Mouse (Mus musculus) lung, postnatal 10 days (tissue): ENCODE measurements around the gene 4930402H24Rik.

Source experiments
- DNase-seq: peaks from one replicate; pipeline ENCODE4 v3.0.0; 2021

Gene 4930402H24Rik

DNA sequence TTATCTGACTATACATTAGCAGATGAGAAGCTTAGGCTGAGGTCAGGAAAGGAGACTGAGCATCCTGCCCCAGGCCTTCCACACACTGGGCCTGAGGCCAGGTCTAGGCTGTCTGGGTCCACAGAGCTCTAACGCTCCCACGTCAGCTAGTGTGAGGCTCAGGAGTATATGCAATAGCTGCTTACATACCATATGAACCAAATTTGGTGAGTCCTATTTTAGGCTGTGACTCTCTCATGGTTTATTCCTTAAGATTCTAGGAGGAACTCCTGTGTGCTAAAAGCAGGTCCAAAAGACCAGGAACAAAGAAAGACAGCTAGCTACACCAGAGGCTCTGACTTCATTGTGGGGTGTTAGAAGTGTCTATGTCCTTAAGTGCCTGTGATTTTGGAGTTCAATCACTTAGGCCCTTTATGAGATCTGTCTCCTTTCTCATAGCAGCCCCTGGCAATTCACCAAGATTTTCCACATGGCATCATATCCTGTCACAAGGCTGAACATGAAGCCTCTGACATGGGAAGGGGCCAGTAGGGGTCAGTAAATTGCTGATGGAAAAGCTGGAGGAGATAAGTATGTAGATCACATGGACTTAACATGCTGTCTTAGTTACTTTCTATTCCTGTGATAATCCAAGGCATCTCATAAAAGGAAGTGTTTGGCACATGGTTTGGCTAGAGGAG lies 177.2 kb downstream of the 4930402H24Rik start:
- DNase-seq, result peak; percentile 22

DNA sequence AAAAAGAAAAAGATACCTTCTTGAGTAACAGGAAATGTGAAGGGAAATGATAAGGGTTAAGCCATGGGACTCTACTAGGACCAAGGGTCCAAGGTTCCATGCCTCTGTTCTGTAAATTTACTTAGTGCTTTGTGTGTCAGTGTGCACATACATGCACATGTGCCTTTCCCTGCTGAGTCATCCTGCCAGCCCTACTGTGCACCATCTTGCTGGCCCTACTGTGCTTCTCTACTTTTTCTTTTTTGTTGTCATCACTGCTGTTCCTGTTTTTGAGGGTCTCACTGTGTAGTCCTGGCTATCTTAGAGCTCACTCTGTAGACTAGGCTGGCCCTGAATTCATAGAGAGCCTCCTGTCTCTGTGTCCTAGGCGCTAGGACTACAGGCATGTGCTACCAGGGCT lies 178.5 kb downstream of the 4930402H24Rik start:
- DNase-seq, result no peak

DNA sequence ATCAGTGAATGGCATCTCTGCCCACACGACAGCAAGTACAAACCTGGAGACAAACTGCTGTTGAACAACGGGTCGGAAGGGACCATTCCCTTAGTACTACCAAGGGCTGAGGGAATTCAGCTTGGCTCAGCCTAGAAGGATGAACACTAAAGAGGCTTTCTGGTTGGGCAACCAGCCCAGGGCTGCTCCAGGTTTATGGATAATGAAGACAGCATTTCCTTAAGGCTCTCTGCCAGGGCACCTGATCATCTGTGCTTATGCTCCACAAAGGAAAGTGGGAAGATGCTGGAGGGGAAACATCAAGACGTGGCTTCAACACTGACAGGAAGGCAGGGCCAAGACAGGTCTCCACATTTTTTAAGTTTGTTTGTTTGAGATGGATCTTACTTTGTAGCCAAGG lies 181.8 kb downstream of the 4930402H24Rik start:
- no peak for DNase-seq

DNA sequence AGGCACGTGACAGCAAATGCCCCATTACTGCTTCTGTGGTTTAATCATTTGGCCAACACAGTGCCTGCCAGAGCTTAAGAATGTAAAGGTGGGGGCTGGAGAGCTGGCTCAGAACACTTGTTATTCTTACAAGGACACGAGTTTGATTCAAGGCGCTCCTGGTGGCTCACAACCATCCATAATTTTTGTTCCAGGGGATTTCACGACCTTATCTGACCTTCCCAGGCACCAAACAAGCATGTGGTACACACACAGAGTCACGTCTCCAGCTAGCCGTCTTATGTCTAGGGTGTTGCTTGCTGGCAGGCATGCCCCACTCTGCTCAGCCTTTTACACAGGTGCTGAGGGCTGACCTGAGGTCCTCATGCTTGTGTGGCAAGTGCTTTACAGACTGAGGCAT lies 188.3 kb downstream of the 4930402H24Rik start:
- DNase-seq, result no peak

DNA sequence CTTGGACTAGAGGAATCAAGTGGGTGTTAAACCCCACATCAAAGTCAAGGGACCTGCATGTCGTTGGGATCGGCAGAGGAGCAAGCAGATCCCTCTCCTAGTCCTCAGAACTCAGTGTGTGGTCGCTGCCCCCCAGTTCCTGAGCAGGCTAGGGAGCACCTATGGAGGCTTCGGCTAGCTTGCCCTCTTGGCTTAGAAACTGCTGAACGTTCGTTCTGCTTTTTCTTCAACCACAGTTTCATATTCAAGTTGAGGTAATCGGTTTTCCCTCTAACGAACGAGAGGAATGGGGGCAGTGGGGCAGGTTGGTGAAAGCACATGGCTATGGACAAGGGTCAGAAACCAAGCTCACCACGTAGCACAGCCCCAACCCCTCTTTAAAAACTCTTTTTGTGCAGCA lies 199.1 kb downstream of the 4930402H24Rik start:
- DNase-seq, result no peak

DNA sequence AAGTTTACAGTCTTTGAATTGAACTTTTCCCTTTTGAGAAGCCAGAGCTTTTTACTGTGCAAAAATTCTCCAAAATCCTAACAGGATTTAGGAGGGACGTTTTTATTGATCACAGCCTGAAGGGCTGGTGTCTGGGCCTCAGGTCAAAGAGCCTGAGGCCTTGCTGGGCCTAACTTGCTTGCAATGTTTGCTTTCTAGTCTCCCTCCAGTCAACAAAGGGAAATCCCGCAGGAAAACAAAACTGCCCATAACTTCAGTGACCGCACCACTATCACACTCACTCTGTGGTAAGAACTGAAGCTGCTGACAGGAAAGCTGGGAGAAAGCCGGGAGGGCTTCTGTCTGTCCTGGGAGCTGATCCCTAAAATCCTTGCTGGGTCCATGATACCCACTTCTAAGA lies 199.6 kb downstream of the 4930402H24Rik start:
- no peak for DNase-seq

DNA sequence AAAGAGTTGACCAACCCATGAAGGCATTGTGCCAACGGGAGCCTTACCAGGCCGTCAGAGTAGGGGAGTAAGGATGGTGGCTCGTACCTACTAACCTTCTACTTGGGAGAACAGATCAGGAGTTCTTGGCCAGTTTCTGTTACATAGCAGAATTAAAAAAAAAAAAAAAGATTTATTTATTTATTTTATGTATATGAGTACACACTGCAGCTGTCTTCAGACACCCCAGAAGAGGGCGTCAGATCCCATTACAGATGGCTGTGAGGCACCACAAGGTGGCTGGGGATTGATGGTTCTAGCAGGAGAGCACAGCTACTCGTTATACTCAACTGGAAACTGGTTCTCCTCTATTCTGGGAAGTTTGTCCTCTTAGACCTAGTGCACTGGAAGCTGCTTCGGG lies 201.0 kb downstream of the 4930402H24Rik start:
- DNase-seq, result no peak

DNA sequence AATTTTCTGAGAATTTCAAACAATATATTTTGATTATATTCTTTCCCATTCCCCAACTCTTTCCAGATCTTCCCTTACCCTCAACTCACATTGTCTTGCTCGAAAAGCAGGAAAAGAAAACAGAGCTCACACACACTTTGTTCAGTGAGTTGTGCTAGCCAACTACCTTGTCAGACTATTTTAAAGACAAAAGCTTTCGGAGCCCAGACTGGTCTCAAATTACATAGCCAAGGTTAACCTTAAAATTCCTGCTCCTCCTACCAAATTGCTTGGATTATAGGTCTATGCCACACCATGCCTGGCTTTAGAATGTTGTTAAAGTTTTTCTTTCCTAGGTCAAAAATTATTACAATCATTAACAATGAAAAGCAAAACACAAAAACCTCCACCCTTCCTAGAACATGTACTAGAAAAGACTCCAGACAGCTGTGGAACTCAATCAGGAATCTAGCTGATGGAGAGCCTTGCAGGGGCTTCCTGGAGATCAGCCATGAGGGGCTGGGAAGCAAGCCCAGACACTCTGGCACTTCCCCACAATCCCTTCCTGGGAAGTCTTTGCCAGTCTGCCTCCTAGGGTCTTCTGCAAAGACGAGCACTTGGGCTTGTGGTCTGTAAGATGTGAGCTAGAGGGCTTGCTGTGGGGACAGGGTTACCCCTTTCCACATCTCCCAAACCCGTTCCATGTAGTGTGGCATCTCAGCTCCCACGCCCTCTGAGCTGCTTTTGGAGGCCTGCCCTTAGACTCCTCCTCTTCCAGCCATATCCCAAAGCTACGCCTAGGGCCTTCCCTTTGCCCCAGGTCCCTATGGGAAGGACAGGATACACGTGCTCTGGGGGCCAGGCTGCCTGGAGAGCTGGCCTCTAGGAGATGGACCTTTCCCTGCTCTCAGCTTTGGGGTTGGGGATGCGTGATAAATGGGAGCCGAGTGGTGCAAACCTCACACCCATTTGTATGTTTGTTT lies 201.9 kb downstream of the 4930402H24Rik start:
- peak; percentile 18 for DNase-seq

DNA sequence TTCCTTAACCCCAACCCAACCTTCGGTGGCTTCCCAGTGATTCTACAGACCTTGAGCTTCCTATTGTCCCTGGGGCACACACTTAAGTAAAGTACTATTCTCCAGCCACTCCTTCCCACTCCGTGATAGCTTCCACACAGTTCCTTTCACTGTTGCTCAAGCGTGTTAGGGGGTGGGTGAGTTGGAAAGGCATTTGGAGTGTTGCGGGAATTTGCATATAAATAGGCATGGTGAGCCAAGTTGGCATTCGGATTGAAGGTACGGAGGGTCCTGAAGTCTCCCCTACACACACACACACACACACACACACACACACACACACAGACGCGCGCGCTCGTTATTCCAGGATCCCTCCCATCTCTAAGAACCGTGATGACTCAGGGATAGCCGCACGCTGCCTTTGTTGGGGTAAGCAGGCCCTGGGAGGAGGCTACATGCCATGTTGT lies 208.4 kb downstream of the 4930402H24Rik start:
- DNase-seq, result no peak

DNA sequence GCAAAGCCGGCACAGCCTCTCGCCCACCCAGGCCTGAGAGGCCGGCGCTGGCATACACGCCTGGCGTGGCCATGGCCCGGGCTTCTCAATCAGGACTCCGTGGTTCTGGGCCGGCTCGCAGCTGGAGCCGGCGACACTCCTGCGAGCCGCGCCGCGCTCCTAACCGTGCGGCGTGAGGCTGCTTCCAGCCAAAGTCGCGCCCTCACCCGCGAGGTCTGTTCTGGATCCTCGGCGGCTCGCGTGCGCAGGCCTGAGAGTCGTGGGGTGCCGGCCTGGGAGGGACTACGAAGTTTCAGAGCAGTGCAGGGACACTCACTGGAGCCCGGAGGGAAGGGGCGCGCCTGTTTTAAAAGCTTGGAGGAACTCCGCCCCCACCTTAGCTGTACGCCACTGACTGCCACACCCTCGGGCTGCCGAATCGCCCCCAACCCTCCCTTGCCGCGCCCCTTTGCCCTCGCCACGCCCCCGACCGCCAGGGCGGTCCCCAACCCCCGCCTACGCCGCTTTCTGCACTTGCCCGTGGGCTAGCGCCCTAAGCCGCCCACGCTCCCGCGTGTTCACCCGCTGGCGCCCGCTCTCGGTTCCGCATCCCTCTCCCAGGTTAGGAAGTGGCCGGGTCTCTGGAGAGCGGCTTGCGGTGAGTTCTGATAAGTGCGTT lies 208.9 kb downstream of the 4930402H24Rik start, which contains the start of gene Slc4a11:
Gene Slc4a11 (minus strand): TSS at position 367 of the 658 bp plus-strand sequence.
- DNase-seq, result peak; percentile 78

DNA sequence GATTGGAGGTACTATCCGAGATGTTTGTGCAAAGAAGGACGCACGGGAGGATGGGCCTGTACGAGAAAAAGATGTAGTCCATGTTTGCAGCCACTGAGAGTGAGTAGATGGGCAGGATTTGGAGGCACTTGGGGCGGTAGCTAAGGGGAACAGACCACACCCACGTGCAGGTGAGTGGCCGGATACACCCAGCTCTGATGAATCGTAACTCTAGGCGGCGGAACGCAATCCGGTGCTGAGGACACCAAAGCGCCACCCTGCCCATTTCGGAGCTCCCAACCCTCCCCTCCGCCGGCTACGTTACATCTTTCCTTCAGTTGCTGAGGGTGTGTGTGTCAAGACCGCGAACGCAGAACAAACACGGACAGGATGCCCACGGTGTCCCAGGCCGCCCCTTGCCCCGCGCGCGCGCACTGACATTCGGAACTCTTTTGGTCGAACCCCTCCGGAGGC lies 209.5 kb downstream of the 4930402H24Rik start:
- peak; percentile 24 for DNase-seq

DNA sequence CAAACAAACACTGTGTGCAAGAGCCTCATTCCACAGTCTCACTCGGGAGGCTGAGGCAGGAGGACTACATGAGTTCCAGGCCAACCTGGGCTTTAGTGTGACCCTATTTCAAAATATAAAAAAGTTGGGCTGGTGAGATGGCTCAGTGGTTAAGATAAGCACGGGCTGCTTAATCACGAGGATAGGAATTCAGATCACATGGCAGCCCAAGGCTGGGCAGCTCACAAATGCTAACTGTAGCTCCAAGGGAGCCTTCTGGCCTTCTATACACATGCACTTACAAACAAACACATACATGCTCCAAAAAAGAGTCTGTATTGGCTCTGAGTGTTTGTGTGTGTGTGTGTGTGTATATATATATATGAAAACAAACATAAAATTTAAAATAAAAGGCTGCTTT lies 212.6 kb downstream of the 4930402H24Rik start:
- DNase-seq, result no peak

DNA sequence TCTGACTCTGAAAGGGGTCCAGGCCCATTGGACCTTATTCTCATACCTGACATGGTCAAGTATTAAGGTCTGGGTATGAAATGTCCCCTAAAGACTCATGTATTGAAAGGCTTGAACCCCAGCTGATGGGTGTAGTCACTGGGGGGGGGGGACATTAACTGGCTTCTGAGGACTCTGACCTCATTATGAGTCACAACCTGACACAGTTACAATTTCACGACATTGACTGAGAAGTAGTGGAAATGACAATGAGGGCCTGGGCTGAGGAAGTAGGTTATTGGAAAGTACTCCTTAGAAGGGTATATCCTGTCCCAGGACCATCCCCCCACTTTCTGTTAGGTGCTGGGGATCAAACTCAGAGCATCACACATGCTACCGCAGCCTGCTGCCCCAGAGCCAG lies 217.2 kb downstream of the 4930402H24Rik start:
- DNase-seq, result no peak

DNA sequence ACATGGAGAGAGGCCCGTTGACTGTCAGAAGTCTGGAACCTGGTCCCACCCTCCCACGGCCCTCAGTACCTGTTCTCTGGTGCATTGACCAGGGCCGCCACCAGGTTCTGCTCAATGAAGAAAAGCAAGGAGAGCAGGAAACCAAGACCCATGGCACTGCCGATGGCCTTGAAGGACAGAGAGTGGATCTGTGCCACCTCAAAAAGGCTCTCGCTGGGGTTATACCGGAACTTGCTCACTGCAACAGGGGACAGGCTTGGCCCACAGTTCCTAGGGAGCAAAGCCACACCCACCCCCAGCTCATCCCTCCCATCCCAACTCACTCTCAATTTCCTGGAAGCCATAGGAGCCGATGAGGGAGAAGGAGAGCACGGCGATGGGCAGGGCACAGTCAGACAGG lies 220.8 kb downstream of the 4930402H24Rik start:
- DNase-seq, result no peak

DNA sequence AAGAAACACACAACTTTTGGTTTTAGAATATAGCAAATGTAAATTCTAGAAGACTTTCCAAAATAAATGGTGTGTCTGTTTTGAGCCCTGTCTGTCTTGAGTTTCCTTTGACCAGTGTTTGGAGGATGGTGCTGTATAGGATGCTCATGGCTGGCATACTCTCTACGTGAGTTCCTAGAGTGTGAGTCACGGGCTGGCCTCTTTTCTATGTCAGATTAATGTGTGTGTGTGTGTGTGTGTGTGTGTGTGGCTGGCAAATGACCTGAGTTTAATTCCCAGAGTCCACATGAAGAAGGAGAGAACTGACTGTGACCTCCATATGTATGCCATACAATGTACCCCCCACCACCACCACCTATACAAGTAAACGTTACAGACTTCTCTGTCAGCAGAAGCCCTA lies 224.7 kb downstream of the 4930402H24Rik start:
- no peak for DNase-seq

DNA sequence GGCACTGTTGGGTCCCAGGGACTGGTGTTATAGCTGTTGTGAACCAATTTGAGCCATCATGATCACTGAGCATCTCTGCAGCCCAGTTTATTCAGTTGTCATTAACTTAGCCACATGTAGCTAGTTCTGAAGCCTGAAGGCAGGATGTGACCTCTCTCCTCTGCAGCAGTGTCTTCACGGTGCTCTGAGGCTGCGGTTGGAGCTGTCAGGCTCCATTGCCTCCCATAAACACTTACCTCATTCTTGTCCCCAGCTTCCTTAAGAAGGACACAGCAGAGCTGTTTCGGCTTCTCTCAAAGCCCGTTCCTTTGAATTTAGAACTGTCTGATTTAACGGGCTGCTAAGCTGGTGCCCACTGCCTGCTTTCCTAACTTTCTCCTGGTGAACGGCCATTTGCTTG lies 226.3 kb downstream of the 4930402H24Rik start:
- DNase-seq, result no peak

DNA sequence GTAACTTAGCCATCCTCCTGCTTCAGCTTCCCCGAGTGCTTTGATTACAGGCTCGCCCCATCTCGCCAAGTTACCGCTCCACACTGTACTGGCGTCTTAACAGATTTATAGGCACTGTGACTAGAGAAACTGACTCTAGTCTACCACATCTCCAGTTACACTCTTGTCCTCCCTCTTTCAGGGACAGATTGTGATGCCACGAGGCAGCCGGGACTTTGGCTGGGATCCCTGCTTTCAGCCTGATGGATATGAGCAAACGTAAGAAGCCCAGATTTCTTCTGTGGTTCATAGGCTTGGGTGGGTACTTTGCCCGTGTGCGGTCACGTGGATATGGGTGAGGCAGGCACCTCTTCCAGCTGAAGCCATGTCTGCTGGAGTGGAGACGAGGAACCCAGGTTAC lies 227.1 kb downstream of the 4930402H24Rik start:
- DNase-seq, result no peak

DNA sequence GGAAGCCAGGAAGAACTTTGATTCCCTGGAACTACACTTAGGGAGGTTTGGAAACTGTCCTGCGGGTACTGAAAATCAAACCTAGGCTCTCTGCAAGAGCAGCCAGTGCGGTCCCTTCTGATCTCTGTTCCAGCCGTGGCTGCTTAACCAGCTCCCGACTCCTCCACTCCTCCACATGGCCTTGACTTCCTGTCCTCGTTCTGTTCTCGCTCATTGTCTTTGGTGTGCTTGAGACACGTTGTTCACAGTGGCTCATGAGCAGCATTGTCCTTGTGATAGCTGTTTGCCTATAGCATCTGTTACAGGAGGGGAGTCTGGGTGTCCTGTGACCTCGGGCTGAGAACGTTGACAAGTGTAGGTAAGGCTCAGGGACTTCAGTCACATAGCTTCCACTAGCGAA lies 229.0 kb downstream of the 4930402H24Rik start:
- DNase-seq, result no peak

DNA sequence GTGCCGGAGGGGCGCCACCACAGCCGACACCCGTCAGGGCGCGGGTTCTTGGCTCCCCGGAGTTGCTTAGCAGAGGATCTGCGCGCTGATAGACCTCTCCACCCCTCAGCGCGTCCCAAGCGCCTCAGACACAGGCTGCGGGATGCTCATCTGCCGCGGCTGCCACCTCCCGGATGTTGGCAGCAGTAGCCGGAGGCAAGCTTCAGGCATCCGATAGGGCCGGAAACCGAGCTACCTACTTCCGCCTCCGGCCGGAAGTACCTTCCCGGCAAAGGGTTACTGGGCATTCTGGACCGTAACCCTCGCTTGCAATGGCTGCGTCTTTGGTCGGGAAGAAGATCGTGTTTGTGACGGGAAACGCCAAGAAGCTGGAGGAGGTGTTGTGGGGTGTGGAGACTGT lies 238.6 kb downstream of the 4930402H24Rik start, which contains the start of gene Itpa:
Gene Itpa (plus strand): TSS at position 52 of the 400 bp plus-strand sequence.
- peak; percentile 92 for DNase-seq

DNA sequence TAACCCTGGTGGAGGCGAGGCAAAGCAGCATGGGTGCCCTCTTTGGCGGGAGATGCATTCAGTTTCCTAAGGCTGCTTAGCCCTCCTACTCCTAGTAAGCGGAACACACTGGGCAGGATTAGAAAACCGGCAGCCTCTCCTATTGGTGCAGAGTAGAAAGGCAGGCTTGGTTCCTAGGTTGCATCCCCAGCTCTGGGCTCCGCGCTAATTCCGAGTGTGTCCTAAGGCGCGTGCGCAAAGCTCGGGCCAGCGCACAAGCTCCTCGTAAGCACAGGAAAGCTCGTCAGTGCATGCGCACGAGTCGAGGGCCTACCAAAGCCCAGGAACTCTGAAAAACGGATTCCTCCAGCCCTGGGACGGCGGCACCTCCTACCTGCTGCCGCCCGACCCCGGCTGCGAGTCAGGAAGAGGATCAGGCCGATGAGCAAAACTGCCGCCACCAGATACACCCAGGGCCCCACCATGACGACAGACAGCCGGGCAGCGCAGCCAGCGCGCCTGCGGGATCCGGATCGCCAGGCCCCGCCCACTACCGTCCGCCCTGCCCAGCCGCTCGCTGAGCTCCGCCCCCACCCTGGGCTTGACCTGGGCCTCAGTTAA lies 242.0 kb downstream of the 4930402H24Rik start, which contains the start of gene Ddrgk1:
Gene Ddrgk1 (minus strand): TSS at position 558 of the 600 bp plus-strand sequence.
- DNase-seq, result peak; percentile 94

DNA sequence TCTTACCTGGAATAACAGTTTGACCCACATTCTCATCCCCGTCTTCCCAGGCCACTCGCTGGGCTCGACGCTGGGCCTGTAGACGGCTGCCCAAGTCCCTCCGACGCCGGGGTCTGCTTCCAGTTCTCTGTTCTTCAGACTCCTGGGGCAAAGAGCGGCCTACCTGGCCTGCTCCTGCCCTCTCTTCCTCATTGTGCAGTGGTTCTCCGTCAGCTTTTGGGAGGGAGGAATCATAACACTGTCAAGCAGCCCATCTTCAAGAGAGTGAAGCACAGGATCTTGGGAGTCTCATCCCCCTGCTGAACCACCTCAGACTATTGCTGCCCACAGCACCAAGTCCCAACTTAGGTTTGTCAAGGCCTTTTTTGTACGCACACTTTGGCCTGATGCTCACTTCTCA lies 242.9 kb downstream of the 4930402H24Rik start:
- DNase-seq, result no peak

DNA sequence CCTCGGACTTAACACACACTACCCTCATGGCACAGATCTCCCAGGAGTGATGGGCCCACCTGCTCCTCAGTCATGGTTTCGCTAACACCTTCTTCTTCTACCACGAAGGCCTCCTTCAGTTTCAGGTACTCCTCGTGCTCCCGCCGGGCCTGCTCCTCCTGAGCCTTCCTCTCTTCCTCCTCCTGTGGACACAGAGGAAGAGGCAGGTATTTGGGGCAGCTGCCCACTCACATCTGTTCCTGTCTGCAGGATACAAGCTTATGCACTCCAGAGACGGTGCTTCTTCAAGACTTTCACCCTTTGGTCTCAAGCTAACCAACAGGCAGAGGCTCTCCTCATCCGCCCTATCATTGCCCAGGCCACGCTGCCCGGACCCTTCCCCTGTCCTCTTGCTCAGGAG lies 247.7 kb downstream of the 4930402H24Rik start:
- no peak for DNase-seq

DNA sequence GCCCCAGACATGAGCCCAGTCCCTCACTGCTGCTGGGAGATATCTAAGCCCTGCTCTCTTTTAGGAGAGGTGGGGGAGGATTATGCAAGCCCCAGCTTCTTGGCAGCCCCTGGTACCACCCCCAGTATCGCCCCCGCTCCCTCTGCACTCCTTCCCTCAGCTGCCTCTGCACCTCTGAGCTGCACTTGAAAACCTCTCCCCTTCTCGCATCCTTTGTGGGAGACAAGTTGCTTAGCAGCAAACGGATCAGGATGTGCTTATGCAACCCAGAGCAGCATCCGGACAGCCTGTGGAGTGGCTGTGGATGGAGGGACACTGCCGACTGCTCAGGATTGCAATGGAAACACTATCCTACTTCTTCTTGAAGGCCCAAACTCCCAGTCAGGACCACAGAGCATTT lies 248.7 kb downstream of the 4930402H24Rik start:
- DNase-seq, result no peak
